8 mouse cellular contexts compared by ENCODE assay signal in the genomic region with DNA sequence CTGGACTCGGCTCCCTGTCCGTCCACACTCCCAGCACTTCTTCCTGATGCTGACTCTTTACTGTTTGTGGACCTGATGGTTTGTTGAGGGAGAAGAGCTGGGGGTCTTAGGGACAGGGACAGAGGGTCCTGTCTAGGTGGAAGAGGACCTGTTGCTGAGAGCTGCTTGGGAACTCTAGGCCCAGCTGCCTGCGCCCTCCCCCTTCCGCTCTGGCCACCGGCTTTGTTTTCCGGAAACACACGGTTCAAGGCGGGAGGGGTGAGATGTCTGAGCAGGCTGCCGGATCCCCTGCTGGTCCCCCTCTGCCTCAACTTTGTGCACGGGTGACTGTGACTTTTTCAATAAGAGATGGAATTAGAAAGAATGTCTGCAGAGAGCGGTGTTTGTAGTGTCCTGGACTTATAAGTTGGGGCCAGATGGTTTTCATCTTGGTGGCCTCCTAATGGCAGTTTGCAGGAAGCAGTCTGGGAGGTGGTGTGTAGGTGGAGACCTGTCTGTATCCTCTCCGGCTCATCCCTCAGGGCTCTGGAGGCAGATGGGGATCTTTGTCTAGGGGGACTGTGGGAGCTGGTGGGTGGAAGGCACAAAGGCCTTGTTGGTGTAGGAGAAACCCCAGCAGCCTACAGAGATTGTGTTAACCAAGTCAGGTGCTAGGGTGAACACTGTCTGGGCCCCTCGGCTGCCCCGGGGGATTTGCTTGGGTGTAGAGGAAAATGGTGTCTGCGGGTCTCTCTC. TPM values are rescaled to one million over a fixed set of nuclear protein-coding genes. Genes with fewer than 3 reads are reported as not detected.
DNase-seq lines count a peak whose midpoint lies in the region; ATAC-seq and TF ChIP-seq lines count a peak whose summit lies in the region.

No protein-coding gene starts in this region.

- no peaks in the 10 kb centered on the region for H3K9me3 ChIP-seq in forebrain, embryonic 15.5 days
- no peaks in the 10 kb centered on the region for H3K9me3 ChIP-seq in hindbrain, embryonic 13.5 days
- no peaks in the 10 kb centered on the region for H3K9me3 ChIP-seq in limb, embryonic 12.5 days
- no peaks in the 10 kb centered on the region for H3K9me3 ChIP-seq in midbrain, embryonic 11.5 days (ENCODE audit: control insufficient read depth, low read length)
- H3K9me3 ChIP-seq in stomach, embryonic 14.5 days (ENCODE audit: control insufficient read depth, low read depth, low read length): no peaks in the 10 kb centered on the region

- H3K27ac ChIP-seq in bone marrow macrophage, adult 2 months (ENCODE audit: insufficient read depth, low read depth, low read length): peak overlapping the region; percentile 79
- H3K27ac ChIP-seq in forebrain, embryonic 15.5 days (replicated peaks): peak overlapping the region; percentile 100
- H3K27ac ChIP-seq in hindbrain, embryonic 13.5 days: peak overlapping the region; percentile 96
- H3K27ac ChIP-seq in limb, embryonic 12.5 days: peak overlapping the region; percentile 89
- H3K27ac ChIP-seq in midbrain, embryonic 11.5 days (ENCODE audit: low read depth, low read length): peak overlapping the region; percentile 57
- H3K27ac ChIP-seq in stomach, embryonic 14.5 days (ENCODE audit: low read length): peak overlapping the region; percentile 88

- peak overlapping the region; percentile 79 for H3K4me3 ChIP-seq in bone marrow macrophage, adult 2 months (ENCODE audit: insufficient read depth, low read length)
- H3K4me3 ChIP-seq in forebrain, embryonic 15.5 days: peak overlapping the region; percentile 84
- H3K4me3 ChIP-seq in hindbrain, embryonic 13.5 days: peak overlapping the region; percentile 81
- H3K4me3 ChIP-seq in limb, embryonic 12.5 days (replicated peaks): peak overlapping the region; percentile 90
- H3K4me3 ChIP-seq in midbrain, embryonic 11.5 days (ENCODE audit: low read depth, low read length): peak overlapping the region; percentile 90
- H3K4me3 ChIP-seq in stomach, embryonic 14.5 days (ENCODE audit: low read depth, low read length): peak overlapping the region; percentile 86

- no peaks in the 10 kb centered on the region for H3K27me3 ChIP-seq in forebrain, embryonic 15.5 days
- H3K27me3 ChIP-seq in hindbrain, embryonic 13.5 days: no peaks in the 10 kb centered on the region
- no peaks in the 10 kb centered on the region for H3K27me3 ChIP-seq in limb, embryonic 12.5 days
- H3K27me3 ChIP-seq in midbrain, embryonic 11.5 days (ENCODE audit: control insufficient read depth, insufficient read depth, low read length): no peaks in the 10 kb centered on the region
- H3K27me3 ChIP-seq in stomach, embryonic 14.5 days (ENCODE audit: control insufficient read depth, insufficient read depth, low read length): no peaks in the 10 kb centered on the region

- no peak for TF ChIP-seq CTCF in bone marrow macrophage, adult 2 months (IDR thresholded peaks at IDR 0.05; ENCODE audit: low read depth, low read length)

- peak; percentile 33 to 57 for DNase-seq in frontal cortex, postnatal 36 days (ENCODE audit: low spot score in 2 of 2)
- DNase-seq in frontal cortex, postnatal 25 days (ENCODE audit: low spot score in 2 of 2): no peak
- peak; percentile 92 for DNase-seq in midbrain, embryonic 11.5 days (ENCODE audit: low spot score, missing footprints)

- TF ChIP-seq POLR2A in bone marrow macrophage, adult 2 months (IDR thresholded peaks at IDR 0.05; ENCODE audit: borderline replicate concordance, low read depth, low read length): 0 out of 2 replicates have a peak, but pooled peaks have one; percentile 29

- 18% methylated on average over 15 of the region's 15 CpGs for WGBS in forebrain, embryonic 15.5 days
- 19% methylated on average over 15 of the region's 15 CpGs for WGBS in hindbrain, embryonic 13.5 days
- 8% methylated on average over 15 of the region's 15 CpGs for whole genome bisulfite sequencing in limb, embryonic 12.5 days
- WGBS in midbrain, embryonic 11.5 days: 18% methylated on average over 15 of the region's 15 CpGs
- WGBS in stomach, embryonic 14.5 days: 10% methylated on average over 15 of the region's 15 CpGs

- H3K4me1 ChIP-seq in bone marrow macrophage, adult 2 months (ENCODE audit: control insufficient read depth, insufficient read depth, low read length): peaks cover 9% of the 10 kb centered on the region
- peaks cover 30% of the 10 kb centered on the region for H3K4me1 ChIP-seq in forebrain, embryonic 15.5 days
- peaks cover 57% of the 10 kb centered on the region for H3K4me1 ChIP-seq in hindbrain, embryonic 13.5 days (replicated peaks)
- H3K4me1 ChIP-seq in limb, embryonic 12.5 days (replicated peaks): peaks cover 40% of the 10 kb centered on the region
- H3K4me1 ChIP-seq in midbrain, embryonic 11.5 days (ENCODE audit: control insufficient read depth, insufficient read depth, low read length): peaks cover 25% of the 10 kb centered on the region
- H3K4me1 ChIP-seq in stomach, embryonic 14.5 days (ENCODE audit: control insufficient read depth, insufficient read depth, low read length): peaks cover 24% of the 10 kb centered on the region

- H3K4me2 ChIP-seq in forebrain, embryonic 15.5 days (replicated peaks): peak overlapping the region; percentile 92
- peak overlapping the region; percentile 98 for H3K4me2 ChIP-seq in hindbrain, embryonic 13.5 days
- peak overlapping the region; percentile 99 for H3K4me2 ChIP-seq in limb, embryonic 12.5 days
- peak overlapping the region; percentile 98 for H3K4me2 ChIP-seq in midbrain, embryonic 11.5 days
- peak overlapping the region; percentile 86 for H3K4me2 ChIP-seq in stomach, embryonic 14.5 days (replicated peaks; ENCODE audit: low read depth, low read length)

- peak overlapping the region; percentile 88 for H3K9ac ChIP-seq in forebrain, embryonic 15.5 days (replicated peaks)
- peak overlapping the region; percentile 97 for H3K9ac ChIP-seq in hindbrain, embryonic 13.5 days
- H3K9ac ChIP-seq in limb, embryonic 12.5 days (replicated peaks): peak overlapping the region; percentile 88
- peak overlapping the region; percentile 90 for H3K9ac ChIP-seq in midbrain, embryonic 11.5 days (ENCODE audit: low read length)
- peak overlapping the region; percentile 90 for H3K9ac ChIP-seq in stomach, embryonic 14.5 days (replicated peaks; ENCODE audit: low read depth, low read length)

- ATAC-seq in forebrain, embryonic 15.5 days (replicated peaks): no peak
- ATAC-seq in hindbrain, embryonic 13.5 days (ENCODE audit: low FRiP score): no peak
- ATAC-seq in limb, embryonic 12.5 days (ENCODE audit: insufficient number of reproducible peaks, insufficient read depth, low FRiP score, low TSS enrichment, low read depth): no peak
- ATAC-seq in midbrain, embryonic 11.5 days (ENCODE audit: low FRiP score): no peak
- no peak for ATAC-seq in stomach, embryonic 14.5 days (ENCODE audit: insufficient number of reproducible peaks, insufficient read depth, low FRiP score, low read depth)

- no peaks in the 10 kb centered on the region for H3K36me3 ChIP-seq in forebrain, embryonic 15.5 days
- no peaks in the 10 kb centered on the region for H3K36me3 ChIP-seq in hindbrain, embryonic 13.5 days
- H3K36me3 ChIP-seq in limb, embryonic 12.5 days: peaks cover 19% of the 10 kb centered on the region
- no peaks in the 10 kb centered on the region for H3K36me3 ChIP-seq in midbrain, embryonic 11.5 days (ENCODE audit: control insufficient read depth, insufficient read depth, low read length)
- no peaks in the 10 kb centered on the region; the same call in 1 of the 2 replicates for H3K36me3 ChIP-seq in stomach, embryonic 14.5 days (ENCODE audit: control insufficient read depth, insufficient read depth, low read length)

RNA-seq across cellular contexts. Expression of gene Csnk1g2, which starts 1.0 kb away (rescaled TPM):
- polyA plus RNA-seq in bone marrow macrophage, adult 2 months (2012; ENCODE audit: insufficient read depth, insufficient read length, missing spikeins): 87.3 and 98.4 TPM in 2 replicates
- polyA plus RNA-seq in forebrain, embryonic 15.5 days (2015; fragmentation: Nextera tagmentation; extraction: Ambion mirVana): 117 and 126 TPM in 2 replicates
- polyA plus RNA-seq in hindbrain, embryonic 13.5 days (2015; fragmentation: Nextera tagmentation; extraction: Ambion mirVana): 98.5 and 102 TPM in 2 replicates
- 239 and 260 TPM in 2 replicates for polyA plus RNA-seq in limb, embryonic 12.5 days (2016; fragmentation: Nextera tagmentation; extraction: Ambion mirVana)
- 73.6 and 86.9 TPM in 2 replicates for polyA plus RNA-seq in midbrain, embryonic 11.5 days (2014; fragmentation: Nextera tagmentation; extraction: Ambion mirVana)
- 43.5 and 67.4 TPM in 2 replicates for polyA plus RNA-seq in stomach, embryonic 14.5 days (2014; fragmentation: Nextera tagmentation; extraction: Ambion mirVana)

RNA-seq across cellular contexts. Expression of gene Gm49322, which starts 17.8 kb away (rescaled TPM):
- polyA plus RNA-seq in bone marrow macrophage, adult 2 months (2012; ENCODE audit: insufficient read depth, insufficient read length, missing spikeins): 1.1 and 2.1 TPM in 2 replicates
- 3.2 and 4.5 TPM in 2 replicates for polyA plus RNA-seq in forebrain, embryonic 15.5 days (2015; fragmentation: Nextera tagmentation; extraction: Ambion mirVana)
- polyA plus RNA-seq in hindbrain, embryonic 13.5 days (2015; fragmentation: Nextera tagmentation; extraction: Ambion mirVana): 3.1 and 3.3 TPM in 2 replicates
- polyA plus RNA-seq in limb, embryonic 12.5 days (2016; fragmentation: Nextera tagmentation; extraction: Ambion mirVana): 4.9 and 6.1 TPM in 2 replicates
- polyA plus RNA-seq in midbrain, embryonic 11.5 days (2014; fragmentation: Nextera tagmentation; extraction: Ambion mirVana): 1.9 and 2.2 TPM in 2 replicates
- polyA plus RNA-seq in stomach, embryonic 14.5 days (2014; fragmentation: Nextera tagmentation; extraction: Ambion mirVana): 1.5 and 2.3 TPM in 2 replicates

RNA-seq across cellular contexts. Expression of gene Adat3, which starts 20.9 kb away (rescaled TPM):
- polyA plus RNA-seq in bone marrow macrophage, adult 2 months (2012; ENCODE audit: insufficient read depth, insufficient read length, missing spikeins): 2.2 and 3.2 TPM in 2 replicates
- polyA plus RNA-seq in forebrain, embryonic 15.5 days (2015; fragmentation: Nextera tagmentation; extraction: Ambion mirVana): 4.5 and 6.4 TPM in 2 replicates
- 4.4 and 6.4 TPM in 2 replicates for polyA plus RNA-seq in hindbrain, embryonic 13.5 days (2015; fragmentation: Nextera tagmentation; extraction: Ambion mirVana)
- 6.1 and 9.9 TPM in 2 replicates for polyA plus RNA-seq in limb, embryonic 12.5 days (2016; fragmentation: Nextera tagmentation; extraction: Ambion mirVana)
- 5.4 and 6.9 TPM in 2 replicates for polyA plus RNA-seq in midbrain, embryonic 11.5 days (2014; fragmentation: Nextera tagmentation; extraction: Ambion mirVana)
- 7.7 and 7.9 TPM in 2 replicates for polyA plus RNA-seq in stomach, embryonic 14.5 days (2014; fragmentation: Nextera tagmentation; extraction: Ambion mirVana)

RNA-seq across cellular contexts. Expression of gene Scamp4, which starts 21.0 kb away (rescaled TPM):
- polyA plus RNA-seq in bone marrow macrophage, adult 2 months (2012; ENCODE audit: insufficient read depth, insufficient read length, missing spikeins): 29.3 and 35.4 TPM in 2 replicates
- polyA plus RNA-seq in forebrain, embryonic 15.5 days (2015; fragmentation: Nextera tagmentation; extraction: Ambion mirVana): 66.8 and 68.2 TPM in 2 replicates
- polyA plus RNA-seq in hindbrain, embryonic 13.5 days (2015; fragmentation: Nextera tagmentation; extraction: Ambion mirVana): 65.1 and 67.5 TPM in 2 replicates
- polyA plus RNA-seq in limb, embryonic 12.5 days (2016; fragmentation: Nextera tagmentation; extraction: Ambion mirVana): 62.1 and 66.0 TPM in 2 replicates
- 60.2 and 62.3 TPM in 2 replicates for polyA plus RNA-seq in midbrain, embryonic 11.5 days (2014; fragmentation: Nextera tagmentation; extraction: Ambion mirVana)
- 95.9 and 106 TPM in 2 replicates for polyA plus RNA-seq in stomach, embryonic 14.5 days (2014; fragmentation: Nextera tagmentation; extraction: Ambion mirVana)

RNA-seq across cellular contexts. Expression of gene Btbd2, which starts 33.2 kb away (rescaled TPM):
- polyA plus RNA-seq in bone marrow macrophage, adult 2 months (2012; ENCODE audit: insufficient read depth, insufficient read length, missing spikeins): 20.9 and 22.7 TPM in 2 replicates
- polyA plus RNA-seq in forebrain, embryonic 15.5 days (2015; fragmentation: Nextera tagmentation; extraction: Ambion mirVana): 83.4 and 87.5 TPM in 2 replicates
- 75.7 and 77.8 TPM in 2 replicates for polyA plus RNA-seq in hindbrain, embryonic 13.5 days (2015; fragmentation: Nextera tagmentation; extraction: Ambion mirVana)
- 95.8 and 102 TPM in 2 replicates for polyA plus RNA-seq in limb, embryonic 12.5 days (2016; fragmentation: Nextera tagmentation; extraction: Ambion mirVana)
- 43.8 and 51.7 TPM in 2 replicates for polyA plus RNA-seq in midbrain, embryonic 11.5 days (2014; fragmentation: Nextera tagmentation; extraction: Ambion mirVana)
- polyA plus RNA-seq in stomach, embryonic 14.5 days (2014; fragmentation: Nextera tagmentation; extraction: Ambion mirVana): 46.3 and 64.2 TPM in 2 replicates

Comparison
In these comparisons a context has a peak if more than half of its experiments do, and no peak if none do; other contexts are left out.
1. DNase-seq: peak in frontal cortex, postnatal 36 days (2 of 2) and midbrain, embryonic 11.5 days (single experiment); none in frontal cortex, postnatal 25 days (0 of 2).
2. Peak in every context shown above with its lines, with median percentiles within 50 percentile points of each other: H3K27ac ChIP-seq, H3K4me3 ChIP-seq, H3K4me2 ChIP-seq and H3K9ac ChIP-seq.